Mouse (Mus musculus) myocyte (in vitro differentiated cells): ENCODE data around the gene Stk39.

Experiments
- CEBPB ChIP-seq: IDR thresholded peaks from 2 replicates; pipeline ENCODE4 v1.6.1; 2011; ENCODE audit warnings: mild to moderate bottlenecking, moderate library complexity; ENCODE audit not compliant: poor library complexity, insufficient read depth, severe bottlenecking
- E2F4 ChIP-seq: IDR thresholded peaks from one replicate; pipeline ENCODE4 v1.6.1; 2011; ENCODE audit warnings: mild to moderate bottlenecking, control low read depth, moderate library complexity; ENCODE audit not compliant: insufficient read depth
- MAX ChIP-seq: IDR thresholded peaks from one replicate; pipeline ENCODE4 v1.6.1; 2011; ENCODE audit warnings: low read depth, mild to moderate bottlenecking, control low read depth
- MYOG ChIP-seq, 3 experiments: IDR thresholded peaks; one replicate each; pipeline ENCODE4 v1.6.1; 2011; ENCODE audit warnings: control low read depth in 2 of 3, low read depth in 2 of 3, mild to moderate bottlenecking in 2 of 3; ENCODE audit not compliant: insufficient read length in 2 of 3, control insufficient read depth in 1 of 3, insufficient read depth in 1 of 3
- POLR2A ChIP-seq: IDR thresholded peaks from one replicate; pipeline ENCODE4 v1.6.1; 2011; ENCODE audit warnings: low read depth, mild to moderate bottlenecking, control low read depth, moderate library complexity; ENCODE audit not compliant: insufficient read length
- USF1 ChIP-seq: IDR thresholded peaks from one replicate; pipeline ENCODE4 v1.6.1; 2011; ENCODE audit warnings: low read depth, mild to moderate bottlenecking, control low read depth, moderate library complexity

- TF ChIP-seq POLR2A, result no peak
- no peak for TF ChIP-seq MAX
- no peak for TF ChIP-seq CEBPB
- no peak for TF ChIP-seq E2F4
- no peak for TF ChIP-seq USF1
- TF ChIP-seq MYOG (IDR thresholded peaks at IDR 0.05; ENCODE audit: control insufficient read depth in 1 of 3, insufficient read depth in 1 of 3, insufficient read length in 2 of 3, low read depth in 2 of 3), result no peak
These were observed 175.3 kb downstream of the Stk39 start for GRCm38 (mm10) chr2:68296743-68297142.
